Mouse (Mus musculus) midbrain, postnatal 0 days (tissue): ENCODE data around the gene Cfap65. TPM values are rescaled to one million over a fixed set of nuclear protein-coding genes. Genes with fewer than 3 reads are reported as not detected.

Experiments
- ATAC-seq: fragments of 200-750 bp; cut with Nextera tagmentation; 2 replicates; pipeline ENCODE4 v1.8.0; 2017; ENCODE audit warnings: moderate number of reproducible peaks, mild to moderate bottlenecking, moderate TSS enrichment, moderate library complexity; ENCODE audit not compliant: low FRiP score
- DNase-seq: peaks from one replicate; pipeline ENCODE4 v3.0.0-alpha.2; 2015; ENCODE audit warnings: low spot score
- H3K27ac ChIP-seq: fragments of 300-500 bp; sonication (generic); 2 replicates; pipeline ENCODE4 v1.5.1; 2014; ENCODE audit warnings: low read depth, mild to moderate bottlenecking, low read length, mixed read lengths
- H3K27me3 ChIP-seq: fragments of 300-500 bp; sonication (generic); 2 replicates; pipeline ENCODE4 v1.6.1; 2014; ENCODE audit warnings: low read length, control low read depth, mixed read lengths; ENCODE audit not compliant: insufficient read depth
- H3K36me3 ChIP-seq: fragments of 300-500 bp; sonication (generic); 2 replicates; pipeline ENCODE4 v1.6.1; 2014; ENCODE audit warnings: low read length, control low read depth, mixed read lengths; ENCODE audit not compliant: insufficient read depth
- H3K4me1 ChIP-seq: fragments of 300-500 bp; sonication (generic); 2 replicates; pipeline ENCODE4 v1.6.1; 2014; ENCODE audit warnings: mild to moderate bottlenecking, control low read depth, antibody characterized with exemption, low read length, mixed read lengths; ENCODE audit not compliant: insufficient read depth
- H3K4me2 ChIP-seq: fragments of 300-500 bp; sonication (generic); 2 replicates; pipeline ENCODE4 v1.6.1; 2014; ENCODE audit warnings: low read depth, mild to moderate bottlenecking, low read length, mixed read lengths; ENCODE audit not compliant: poor library complexity, severe bottlenecking
- H3K4me3 ChIP-seq: fragments of 300-500 bp; sonication (generic); 2 replicates; pipeline ENCODE4 v1.5.1; 2014; ENCODE audit warnings: low read depth, mild to moderate bottlenecking, low read length, moderate library complexity
- H3K9ac ChIP-seq: fragments of 300-500 bp; sonication (generic); replicated peaks from 2 replicates; pipeline ENCODE4 v1.6.1; 2014; ENCODE audit warnings: mild to moderate bottlenecking, low read length, moderate library complexity, mixed read lengths; ENCODE audit not compliant: poor library complexity, severe bottlenecking
- H3K9me3 ChIP-seq: fragments of 300-500 bp; sonication (generic); 2 replicates; pipeline ENCODE4 v1.6.1; 2016; ENCODE audit warnings: low read length, control low read depth
- CTCF ChIP-seq: IDR thresholded peaks from 2 replicates; pipeline ENCODE4 v1.5.1; 2016; ENCODE audit warnings: antibody characterized with exemption, mild to moderate bottlenecking
- WGBS: fragments of 180-500 bp; shearing (Covaris S2); extraction: QIAGEN DNeasy Blood & Tissue Kit; methylation state at CpG from one replicate; pipeline ENCODE4 v1.1.7; 2014; 5-methylcytosine and 5-hydroxymethylcytosine counted together
- polyA plus RNA-seq: library from polyadenylated mRNA; unstranded; fragments of >200 nt; fragmentation: Nextera tagmentation; extraction: Ambion mirVana; gene quantifications from 2 replicates; pipeline ENCODE4 v1.2.1, GENCODE M21; 2015
- total RNA-seq: library from RNA; depleted of rRNA; stranded (reverse); fragments of >200 nt; gene quantifications from 2 replicates; pipeline ENCODE4 v1.2.3, GENCODE M21; 2014

Gene Cfap65
- total and polyA plus RNA-seq, 2 experiments from 2014 or later: 1.5 to 4.1 TPM

- DNase-seq (peak; percentile 96), ATAC-seq (peak; percentile 70)
- Histone ChIP-seq H3K27ac (peak overlapping the region; percentile 88), H3K9me3 (no peaks in the 10 kb centered on the region), H3K4me1 (peaks cover 7% of the 10 kb centered on the region; the same call in 1 of the 2 replicates), H3K4me2 (peak overlapping the region; percentile 69), H3K36me3 (no peaks in the 10 kb centered on the region), H3K9ac (peak overlapping the region; percentile 95), H3K4me3 (peak overlapping the region; percentile 99), H3K27me3 (no peaks in the 10 kb centered on the region)
- no peak for TF ChIP-seq CTCF
- 1% methylated on average over 29 of the region's 29 CpGs for WGBS
Measured at GRCm38 (mm10) chr1:74858171-74858719, 77.2 kb downstream of the Cfap65 start.

GRCm38 (mm10) chr1:74857677-74858076 is 77.7 kb downstream of the Cfap65 start:
- no peaks in the 10 kb centered on the region for H3K36me3 ChIP-seq
- peak overlapping the region; percentile 88 for H3K27ac ChIP-seq
- H3K4me2 ChIP-seq: peak overlapping the region; percentile 69
- H3K9ac ChIP-seq: peak overlapping the region; percentile 95
- no peak for ATAC-seq
- no peak for TF ChIP-seq CTCF
- peak overlapping the region; percentile 99 for H3K4me3 ChIP-seq
- peaks cover 7% of the 10 kb centered on the region; the same call in 1 of the 2 replicates for H3K4me1 ChIP-seq
- H3K9me3 ChIP-seq: no peaks in the 10 kb centered on the region
- WGBS: 4% methylated on average over 4 of the region's 4 CpGs
- no peak for DNase-seq
- H3K27me3 ChIP-seq: no peaks in the 10 kb centered on the region

- Histone ChIP-seq H3K4me3 (peak overlapping the region; percentile 99), H3K4me2 (peak overlapping the region; percentile 69), H3K27me3 (no peaks in the 10 kb centered on the region), H3K27ac (peak overlapping the region; percentile 88), H3K9ac (peak overlapping the region; percentile 95), H3K36me3 (no peaks in the 10 kb centered on the region), H3K9me3 (no peaks in the 10 kb centered on the region), H3K4me1 (peaks cover 7% of the 10 kb centered on the region; the same call in 1 of the 2 replicates)
- WGBS: 6% methylated on average over 20 of the region's 20 CpGs
- ATAC-seq: no peak
- no peak for TF ChIP-seq CTCF
- DNase-seq: no peak
Measured at GRCm38 (mm10) chr1:74857201-74857600, 78.2 kb downstream of the Cfap65 start.

GRCm38 (mm10) chr1:74856791-74857190 is 78.6 kb downstream of the Cfap65 start:
- Histone ChIP-seq H3K4me1 (peaks cover 7% of the 10 kb centered on the region; the same call in 1 of the 2 replicates), H3K9ac (peak overlapping the region; percentile 95), H3K4me2 (peak overlapping the region; percentile 69), H3K9me3 (no peaks in the 10 kb centered on the region), H3K27me3 (no peaks in the 10 kb centered on the region), H3K4me3 (peak overlapping the region; percentile 99), H3K36me3 (no peaks in the 10 kb centered on the region), H3K27ac (peak overlapping the region; percentile 88)
- TF ChIP-seq CTCF: no peak
- 3% methylated on average over 7 of the region's 7 CpGs for WGBS
- ATAC-seq: no peak
- peak; percentile 17 for DNase-seq

GRCm38 (mm10) chr1:74856439-74856720 is 79.0 kb downstream of the Cfap65 start:
- Histone ChIP-seq H3K4me1 (peaks cover 7% of the 10 kb centered on the region; the same call in 1 of the 2 replicates), H3K9ac (peak overlapping the region; percentile 95), H3K4me3 (peak overlapping the region; percentile 99), H3K27me3 (no peaks in the 10 kb centered on the region), H3K27ac (peak overlapping the region; percentile 88), H3K9me3 (no peaks in the 10 kb centered on the region), H3K4me2 (peak overlapping the region; percentile 69), H3K36me3 (no peaks in the 10 kb centered on the region)
- no peak for ATAC-seq
- 3% methylated on average over 10 of the region's 11 CpGs for WGBS
- DNase-seq: no peak
- no peak for TF ChIP-seq CTCF

GRCm38 (mm10) chr1:74855651-74856438 is 79.6 kb downstream of the Cfap65 start:
- WGBS: under 1% methylated on average over 71 of the region's 74 CpGs
- peaks cover 9% of the 10 kb centered on the region; the same call in 1 of the 2 replicates for H3K4me1 ChIP-seq
- no peak for ATAC-seq
- DNase-seq: peak; percentile 14
- peak overlapping the region; percentile 99 for H3K4me3 ChIP-seq
- H3K36me3 ChIP-seq: no peaks in the 10 kb centered on the region
- peak overlapping the region; percentile 95 for H3K9ac ChIP-seq
- H3K9me3 ChIP-seq: no peaks in the 10 kb centered on the region
- no peaks in the 10 kb centered on the region for H3K27me3 ChIP-seq
- TF ChIP-seq CTCF: no peak
- H3K27ac ChIP-seq: peak overlapping the region; percentile 88
- H3K4me2 ChIP-seq: peak overlapping the region; percentile 69
